Mouse (Mus musculus) gastrocnemius, adult 2 months (tissue): ENCODE data around the gene Nrsn1. TPM values are rescaled to one million over a fixed set of nuclear protein-coding genes. Genes with fewer than 3 reads are reported as not detected.

ENCODE experiments used
- DNase-seq: peaks from one replicate; pipeline ENCODE4 v3.0.0; 2022
- H3K27ac ChIP-seq: fragments of 200-600 bp; 2 replicates; pipeline ENCODE4 v1.8.1; 2022; ENCODE audit warnings: mild to moderate bottlenecking
- H3K4me3 ChIP-seq: fragments of 200-600 bp; 2 replicates; pipeline ENCODE4 v1.8.1; 2022; ENCODE audit warnings: mild to moderate bottlenecking, moderate library complexity
- CTCF ChIP-seq: fragments of 200-600 bp; IDR thresholded peaks from 2 replicates; pipeline ENCODE4 v1.8.1; 2022; ENCODE audit warnings: antibody characterized with exemption, mild to moderate bottlenecking, moderate library complexity
- intact Hi-C: fragments of 180-260 bp; cut with DNase I; formaldehyde crosslinking; loops from one replicate; pipeline ENCODE4 v1.15.1; 2025
- total RNA-seq, 2 experiments: library from RNA; stranded (reverse); gene quantifications; 2 replicates each; pipeline ENCODE4 v1.2.3; 2021

Nrsn1 gene
- total RNA-seq, 2 experiments from 2014 or later, result not detected

- no peak for DNase-seq
- Histone ChIP-seq H3K27ac (no peak overlapping the region), H3K4me3 (no peak overlapping the region)
- intact Hi-C loops, result no loop called here
- TF ChIP-seq CTCF, result no peak
Measured at GRCm38 (mm10) chr13:25218394-25218793, 51.9 kb downstream of the Nrsn1 start.

- DNase-seq, result no peak
- Histone ChIP-seq H3K27ac (no peak overlapping the region), H3K4me3 (no peak overlapping the region)
- intact Hi-C loops, result no loop called here
- no peak for TF ChIP-seq CTCF
Measured at GRCm38 (mm10) chr13:25206950-25207349, 63.4 kb downstream of the Nrsn1 start.

Other genes with a start within 250 kb of the Nrsn1 start
- gene Dcdc2a, start 214.5 kb downstream of the Nrsn1 start, total RNA-seq, result under 1 TPM; 0.06 to 0.71 TPM